Mouse (Mus musculus): ENCODE results near the gene Zfp316. TPM values are rescaled to one million over a fixed set of nuclear protein-coding genes. Genes with fewer than 3 reads are reported as not detected.
A peak's percentile ranks its signal among the peaks of the same experiment; 100 is the strongest.

Zfp316 gene
- polyA plus RNA-seq, 1 experiment from 2014 or later, result 0.26 TPM

GRCm38 (mm10) chr5:143292879-143293278, 23.1 kb upstream of the Zfp316 start:
- no peak for ATAC-seq (ENCODE audit: low read depth)
- Histone ChIP-seq H3K4me1 (ENCODE audit: control insufficient read depth, low read depth, low read length) (no peaks in the 10 kb centered on the region; the same call in none of the 2 replicates), H3K36me3 (ENCODE audit: control insufficient read depth, insufficient read depth) (no peaks in the 10 kb centered on the region), H3K9me3 (replicated peaks; ENCODE audit: control insufficient read depth, low read length) (0 out of 2 replicates have a peak, but pooled peaks cover 2% of the 10 kb centered on the region), H3K4me2 (ENCODE audit: low read depth, low read length) (peak overlapping the region; percentile 48), H3K9ac (ENCODE audit: low read depth, low read length) (no peak overlapping the region), H3K4me3 (ENCODE audit: low read depth, low read length) (peak overlapping the region; percentile 32), H3K27ac (ENCODE audit: low read length) (no peak overlapping the region), H3K27me3 (ENCODE audit: control insufficient read depth, insufficient read depth, low read depth, low read length) (peaks cover 53% of the 10 kb centered on the region)
- 2% methylated on average over 19 of the region's 19 CpGs for WGBS (ENCODE audit: insufficient replicate concordance)

GRCm38 (mm10) chr5:143289299-143289698, 19.5 kb upstream of the Zfp316 start:
- Histone ChIP-seq H3K27ac (ENCODE audit: low read length) (no peak overlapping the region), H3K27me3 (ENCODE audit: control insufficient read depth, insufficient read depth, low read depth, low read length) (peaks cover 65% of the 10 kb centered on the region), H3K4me3 (ENCODE audit: low read depth, low read length) (no peak overlapping the region), H3K9me3 (replicated peaks; ENCODE audit: control insufficient read depth, low read length) (no peaks in the 10 kb centered on the region), H3K9ac (ENCODE audit: low read depth, low read length) (no peak overlapping the region), H3K4me2 (ENCODE audit: low read depth, low read length) (no peak overlapping the region), H3K36me3 (ENCODE audit: control insufficient read depth, insufficient read depth) (no peaks in the 10 kb centered on the region), H3K4me1 (ENCODE audit: control insufficient read depth, low read depth, low read length) (no peaks in the 10 kb centered on the region; the same call in none of the 2 replicates)
- WGBS (ENCODE audit: insufficient replicate concordance), result 62% methylated on average over 9 of the region's 9 CpGs
- ATAC-seq (ENCODE audit: low read depth), result no peak

GRCm38 (mm10) chr5:143288378-143288911, 18.6 kb upstream of the Zfp316 start:
- Histone ChIP-seq H3K9me3 (replicated peaks; ENCODE audit: control insufficient read depth, low read length) (no peaks in the 10 kb centered on the region), H3K4me1 (ENCODE audit: control insufficient read depth, low read depth, low read length) (no peaks in the 10 kb centered on the region; the same call in none of the 2 replicates), H3K27ac (ENCODE audit: low read length) (no peak overlapping the region), H3K9ac (ENCODE audit: low read depth, low read length) (no peak overlapping the region), H3K36me3 (ENCODE audit: control insufficient read depth, insufficient read depth) (no peaks in the 10 kb centered on the region), H3K4me3 (ENCODE audit: low read depth, low read length) (peak overlapping the region; percentile 33), H3K4me2 (ENCODE audit: low read depth, low read length) (peak overlapping the region; percentile 51), H3K27me3 (ENCODE audit: control insufficient read depth, insufficient read depth, low read depth, low read length) (peaks cover 57% of the 10 kb centered on the region)
- 14% methylated on average over 9 of the region's 9 CpGs for WGBS (ENCODE audit: insufficient replicate concordance)
- ATAC-seq (ENCODE audit: low read depth), result no peak

GRCm38 (mm10) chr5:143287774-143288328, 18.0 kb upstream of the Zfp316 start:
- no peaks in the 10 kb centered on the region for H3K36me3 ChIP-seq (ENCODE audit: control insufficient read depth, insufficient read depth)
- peak overlapping the region; percentile 51 for H3K4me2 ChIP-seq (ENCODE audit: low read depth, low read length)
- no peaks in the 10 kb centered on the region; the same call in none of the 2 replicates for H3K4me1 ChIP-seq (ENCODE audit: control insufficient read depth, low read depth, low read length)
- peaks cover 51% of the 10 kb centered on the region for H3K27me3 ChIP-seq (ENCODE audit: control insufficient read depth, insufficient read depth, low read depth, low read length)
- WGBS (ENCODE audit: insufficient replicate concordance), result 2% methylated on average over 48 of the region's 48 CpGs
- H3K27ac ChIP-seq (ENCODE audit: low read length), result no peak overlapping the region
- 0 out of 2 replicates have a peak, but pooled peaks have one; percentile 32 for ATAC-seq (ENCODE audit: low read depth)
- H3K9me3 ChIP-seq (replicated peaks; ENCODE audit: control insufficient read depth, low read length), result no peaks in the 10 kb centered on the region
- no peak overlapping the region for H3K9ac ChIP-seq (ENCODE audit: low read depth, low read length)
- peak overlapping the region; percentile 33 for H3K4me3 ChIP-seq (ENCODE audit: low read depth, low read length)

- Histone ChIP-seq H3K4me1 (ENCODE audit: control insufficient read depth, low read depth, low read length) (no peaks in the 10 kb centered on the region; the same call in none of the 2 replicates), H3K9ac (ENCODE audit: low read depth, low read length) (no peak overlapping the region), H3K27me3 (ENCODE audit: control insufficient read depth, insufficient read depth, low read depth, low read length) (peaks cover 33% of the 10 kb centered on the region), H3K4me3 (ENCODE audit: low read depth, low read length) (no peak overlapping the region), H3K36me3 (ENCODE audit: control insufficient read depth, insufficient read depth) (no peaks in the 10 kb centered on the region), H3K27ac (ENCODE audit: low read length) (no peak overlapping the region), H3K9me3 (replicated peaks; ENCODE audit: control insufficient read depth, low read length) (no peaks in the 10 kb centered on the region), H3K4me2 (ENCODE audit: low read depth, low read length) (no peak overlapping the region)
- 36% methylated on average over 6 of the region's 6 CpGs for WGBS (ENCODE audit: insufficient replicate concordance)
- ATAC-seq (ENCODE audit: low read depth), result no peak
Measured at GRCm38 (mm10) chr5:143284762-143285161, 14.9 kb upstream of the Zfp316 start.

- Histone ChIP-seq H3K4me2 (ENCODE audit: low read depth, low read length) (no peak overlapping the region), H3K27ac (ENCODE audit: low read length) (no peak overlapping the region), H3K4me3 (ENCODE audit: low read depth, low read length) (no peak overlapping the region), H3K9ac (ENCODE audit: low read depth, low read length) (no peak overlapping the region), H3K27me3 (ENCODE audit: control insufficient read depth, insufficient read depth, low read depth, low read length) (peaks cover 2% of the 10 kb centered on the region), H3K36me3 (ENCODE audit: control insufficient read depth, insufficient read depth) (no peaks in the 10 kb centered on the region), H3K9me3 (replicated peaks; ENCODE audit: control insufficient read depth, low read length) (no peaks in the 10 kb centered on the region), H3K4me1 (ENCODE audit: control insufficient read depth, low read depth, low read length) (no peaks in the 10 kb centered on the region)
- no peak for ATAC-seq (ENCODE audit: low read depth)
- 39% methylated on average over 10 of the region's 10 CpGs for WGBS (ENCODE audit: insufficient replicate concordance)
Measured at GRCm38 (mm10) chr5:143279247-143279646, 9.4 kb upstream of the Zfp316 start.

GRCm38 (mm10) chr5:143275761-143276160, 5.9 kb upstream of the Zfp316 start:
- 36% methylated on average over 5 of the region's 5 CpGs for WGBS (ENCODE audit: insufficient replicate concordance)

GRCm38 (mm10) chr5:143272540-143273330, 2.9 kb upstream of the Zfp316 start:
- Histone ChIP-seq H3K9me3 (replicated peaks; ENCODE audit: control insufficient read depth, low read length) (no peaks in the 10 kb centered on the region), H3K9ac (ENCODE audit: low read depth, low read length) (no peak overlapping the region), H3K27me3 (ENCODE audit: control insufficient read depth, insufficient read depth, low read depth, low read length) (peaks cover 6% of the 10 kb centered on the region), H3K4me3 (ENCODE audit: low read depth, low read length) (no peak overlapping the region), H3K27ac (ENCODE audit: low read length) (no peak overlapping the region), H3K4me2 (ENCODE audit: low read depth, low read length) (no peak overlapping the region), H3K36me3 (ENCODE audit: control insufficient read depth, insufficient read depth) (no peaks in the 10 kb centered on the region), H3K4me1 (ENCODE audit: control insufficient read depth, low read depth, low read length) (no peaks in the 10 kb centered on the region; the same call in none of the 2 replicates)
- ATAC-seq (ENCODE audit: low read depth), result 0 out of 2 replicates have a peak, but pooled peaks have one; percentile 51
- 66% methylated on average over 16 of the region's 16 CpGs for WGBS (ENCODE audit: insufficient replicate concordance)

More at GRCm38 (mm10) chr5:143275761-143276160, 5.9 kb upstream of the Zfp316 start:
- no peak overlapping the region for H3K4me3 ChIP-seq (ENCODE audit: low read depth, low read length)
- no peak overlapping the region for H3K27ac ChIP-seq (ENCODE audit: low read length)
- no peaks in the 10 kb centered on the region for H3K36me3 ChIP-seq (ENCODE audit: control insufficient read depth, insufficient read depth)
- no peaks in the 10 kb centered on the region for H3K9me3 ChIP-seq (replicated peaks; ENCODE audit: control insufficient read depth, low read length)
- H3K27me3 ChIP-seq (ENCODE audit: control insufficient read depth, insufficient read depth, low read depth, low read length), result peaks cover 2% of the 10 kb centered on the region
- no peak for ATAC-seq (ENCODE audit: low read depth)
- H3K4me1 ChIP-seq (ENCODE audit: control insufficient read depth, low read depth, low read length), result no peaks in the 10 kb centered on the region
- no peak overlapping the region for H3K4me2 ChIP-seq (ENCODE audit: low read depth, low read length)
- H3K9ac ChIP-seq (ENCODE audit: low read depth, low read length), result no peak overlapping the region

- Histone ChIP-seq H3K27ac (ENCODE audit: low read length) (no peak overlapping the region), H3K4me2 (ENCODE audit: low read depth, low read length) (no peak overlapping the region), H3K36me3 (ENCODE audit: control insufficient read depth, insufficient read depth) (no peaks in the 10 kb centered on the region), H3K4me3 (ENCODE audit: low read depth, low read length) (no peak overlapping the region), H3K9ac (ENCODE audit: low read depth, low read length) (no peak overlapping the region), H3K27me3 (ENCODE audit: control insufficient read depth, insufficient read depth, low read depth, low read length) (peaks cover 6% of the 10 kb centered on the region; the same call in 1 of the 2 replicates), H3K4me1 (ENCODE audit: control insufficient read depth, low read depth, low read length) (no peaks in the 10 kb centered on the region; the same call in none of the 2 replicates), H3K9me3 (replicated peaks; ENCODE audit: control insufficient read depth, low read length) (no peaks in the 10 kb centered on the region)
- no peak for ATAC-seq (ENCODE audit: low read depth)
- 46% methylated on average over 3 of the region's 3 CpGs for WGBS (ENCODE audit: insufficient replicate concordance)
Measured at GRCm38 (mm10) chr5:143272108-143272507, 2.3 kb upstream of the Zfp316 start.

Measured in liver, embryonic 16.5 days (tissue).